Mouse (Mus musculus): ENCODE data around the gene Unc45b. TPM values are rescaled to one million over a fixed set of nuclear protein-coding genes. Genes with fewer than 3 reads are reported as not detected.

Unc45b gene
- polyA plus RNA-seq, 1 experiment from 2014 or later: 1.8 TPM

DNA sequence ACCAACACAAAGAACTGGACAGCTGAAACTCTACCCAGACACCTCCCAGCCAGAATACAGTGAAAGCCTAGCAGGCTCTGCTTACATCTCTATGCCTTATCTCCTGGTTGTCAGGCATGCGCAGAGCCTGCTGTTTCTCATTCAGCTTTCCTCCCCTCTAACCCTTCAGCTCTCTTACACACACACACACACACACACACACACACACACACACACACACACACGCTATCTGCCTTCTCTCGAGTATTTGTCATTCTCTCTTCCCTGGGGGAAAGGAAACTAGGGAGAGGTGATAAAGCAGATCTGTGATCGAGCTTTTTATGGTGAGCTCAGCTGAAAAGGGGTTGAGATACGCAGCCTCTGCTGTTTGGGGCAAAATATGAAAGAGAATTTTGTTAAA lies 35.4 kb upstream of the Unc45b start:
- H3K36me3 ChIP-seq: 0 out of 2 replicates have a peak, but pooled peaks cover 2% of the 10 kb centered on the region
- no peak overlapping the region for H3K4me2 ChIP-seq (replicated peaks)
- H3K9me3 ChIP-seq: no peaks in the 10 kb centered on the region
- no peaks in the 10 kb centered on the region for H3K4me1 ChIP-seq (replicated peaks)
- WGBS: 50% methylated on average over 5 of the region's 5 CpGs
- H3K27ac ChIP-seq: no peak overlapping the region
- no peaks in the 10 kb centered on the region for H3K27me3 ChIP-seq (replicated peaks)
- no peak overlapping the region for H3K4me3 ChIP-seq (replicated peaks)
- no peak for ATAC-seq
- H3K9ac ChIP-seq: no peak overlapping the region

- 0 out of 2 replicates have a peak, but pooled peaks cover 2% of the 10 kb centered on the region for H3K36me3 ChIP-seq
- H3K4me1 ChIP-seq (replicated peaks): no peaks in the 10 kb centered on the region
- no peaks in the 10 kb centered on the region for H3K9me3 ChIP-seq
- WGBS: 92% methylated on average over 5 of the region's 5 CpGs
- no peak overlapping the region for H3K9ac ChIP-seq
- H3K27me3 ChIP-seq (replicated peaks): no peaks in the 10 kb centered on the region
- no peak overlapping the region for H3K27ac ChIP-seq
- no peak for ATAC-seq
- no peak overlapping the region for H3K4me2 ChIP-seq (replicated peaks)
- H3K4me3 ChIP-seq (replicated peaks): no peak overlapping the region
Measured at GRCm38 (mm10) chr11:82875631-82876030, 34.7 kb upstream of the Unc45b start.

DNA sequence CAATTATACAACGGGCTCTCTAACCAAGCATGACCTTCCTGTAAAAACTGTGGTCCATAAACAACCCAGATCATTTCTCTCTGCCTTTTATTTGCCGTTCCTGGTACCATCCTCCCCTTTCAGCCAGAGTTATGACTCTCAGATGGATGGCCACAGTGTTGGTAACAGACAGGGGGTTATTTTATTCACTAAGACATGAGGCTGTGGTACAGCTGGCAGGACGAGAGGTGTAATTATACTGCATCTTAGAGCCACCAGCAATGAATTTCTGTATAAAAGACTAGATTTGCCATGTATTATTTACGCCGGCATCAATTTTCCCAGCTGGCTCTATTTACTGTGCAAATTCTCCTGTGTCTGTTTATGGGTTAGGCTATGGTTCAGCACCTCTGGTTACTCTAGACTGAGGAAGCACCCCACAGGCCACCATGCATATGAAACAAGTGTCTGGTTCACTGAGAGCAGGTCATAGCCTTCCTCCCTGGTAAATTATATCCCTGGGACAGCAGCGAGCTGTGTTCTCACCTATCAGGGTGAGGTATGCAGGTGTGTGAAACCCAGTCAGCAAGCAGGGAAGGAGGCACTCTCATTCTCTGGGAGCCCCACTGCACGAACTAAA lies 32.5 kb upstream of the Unc45b start:
- 89% methylated on average over 7 of the region's 7 CpGs for WGBS

GRCm38 (mm10) chr11:82883180-82883579 lies 27.2 kb upstream of the Unc45b start:
- Histone ChIP-seq H3K4me3 (replicated peaks) (no peak overlapping the region), H3K27me3 (replicated peaks) (no peaks in the 10 kb centered on the region), H3K4me1 (replicated peaks) (peaks cover under 1% of the 10 kb centered on the region), H3K9ac (no peak overlapping the region), H3K36me3 (0 out of 2 replicates have a peak, but pooled peaks cover 2% of the 10 kb centered on the region), H3K4me2 (replicated peaks) (no peak overlapping the region), H3K9me3 (no peaks in the 10 kb centered on the region), H3K27ac (no peak overlapping the region)
- 69% methylated on average over 8 of the region's 8 CpGs for WGBS
- ATAC-seq: no peak

More for the DNA sequence above, 32.5 kb upstream of the Unc45b start:
- H3K9me3 ChIP-seq: no peaks in the 10 kb centered on the region
- no peak overlapping the region for H3K9ac ChIP-seq
- H3K27me3 ChIP-seq (replicated peaks): no peaks in the 10 kb centered on the region
- ATAC-seq: no peak
- H3K4me3 ChIP-seq (replicated peaks): no peak overlapping the region
- H3K4me2 ChIP-seq (replicated peaks): no peak overlapping the region
- no peaks in the 10 kb centered on the region for H3K4me1 ChIP-seq (replicated peaks)
- 0 out of 2 replicates have a peak, but pooled peaks cover 2% of the 10 kb centered on the region for H3K36me3 ChIP-seq
- H3K27ac ChIP-seq: no peak overlapping the region

GRCm38 (mm10) chr11:82886559-82886958 lies 23.8 kb upstream of the Unc45b start:
- no peaks in the 10 kb centered on the region for H3K27me3 ChIP-seq (replicated peaks)
- H3K4me2 ChIP-seq (replicated peaks): no peak overlapping the region
- whole genome bisulfite sequencing: 81% methylated on average over 3 of the region's 3 CpGs
- no peaks in the 10 kb centered on the region for H3K9me3 ChIP-seq
- no peak overlapping the region for H3K4me3 ChIP-seq (replicated peaks)
- no peak for ATAC-seq
- no peaks in the 10 kb centered on the region for H3K36me3 ChIP-seq
- H3K4me1 ChIP-seq (replicated peaks): peaks cover 15% of the 10 kb centered on the region
- no peak overlapping the region for H3K27ac ChIP-seq
- no peak overlapping the region for H3K9ac ChIP-seq

DNA sequence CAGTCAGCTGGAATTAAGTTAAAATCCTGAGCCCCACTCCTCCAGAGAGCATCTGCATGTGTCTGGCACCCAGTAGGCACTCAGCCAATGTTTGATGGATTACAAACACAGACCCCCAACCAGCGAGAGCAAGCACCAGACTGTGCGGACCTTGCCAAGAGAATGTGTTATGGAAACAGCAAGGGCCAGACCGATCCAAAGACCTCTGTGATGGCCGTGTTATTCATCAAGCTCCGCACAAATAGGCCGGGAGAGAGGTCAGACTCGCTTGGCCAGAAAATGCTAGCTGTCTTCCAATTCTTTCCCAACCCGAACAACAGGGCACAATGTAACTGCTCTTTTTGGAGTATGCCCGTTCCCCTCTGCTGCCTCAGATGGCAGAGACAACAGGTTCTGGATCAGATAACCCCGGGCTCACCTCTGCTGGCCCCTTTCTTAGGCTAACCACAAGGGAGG lies 21.8 kb upstream of the Unc45b start:
- ATAC-seq: no peak
- no peaks in the 10 kb centered on the region for H3K9me3 ChIP-seq
- H3K4me1 ChIP-seq (replicated peaks): peaks cover 15% of the 10 kb centered on the region
- H3K4me2 ChIP-seq (replicated peaks): peak overlapping the region; percentile 91
- H3K27me3 ChIP-seq (replicated peaks): 0 out of 2 replicates have a peak, but pooled peaks cover 2% of the 10 kb centered on the region
- no peaks in the 10 kb centered on the region for H3K36me3 ChIP-seq
- no peak overlapping the region for H3K4me3 ChIP-seq (replicated peaks)
- H3K9ac ChIP-seq: peak overlapping the region; percentile 20; the same call in 1 of the 2 replicates
- WGBS: 43% methylated on average over 10 of the region's 10 CpGs
- peak overlapping the region; percentile 27; the same call in 1 of the 2 replicates for H3K27ac ChIP-seq

DNA sequence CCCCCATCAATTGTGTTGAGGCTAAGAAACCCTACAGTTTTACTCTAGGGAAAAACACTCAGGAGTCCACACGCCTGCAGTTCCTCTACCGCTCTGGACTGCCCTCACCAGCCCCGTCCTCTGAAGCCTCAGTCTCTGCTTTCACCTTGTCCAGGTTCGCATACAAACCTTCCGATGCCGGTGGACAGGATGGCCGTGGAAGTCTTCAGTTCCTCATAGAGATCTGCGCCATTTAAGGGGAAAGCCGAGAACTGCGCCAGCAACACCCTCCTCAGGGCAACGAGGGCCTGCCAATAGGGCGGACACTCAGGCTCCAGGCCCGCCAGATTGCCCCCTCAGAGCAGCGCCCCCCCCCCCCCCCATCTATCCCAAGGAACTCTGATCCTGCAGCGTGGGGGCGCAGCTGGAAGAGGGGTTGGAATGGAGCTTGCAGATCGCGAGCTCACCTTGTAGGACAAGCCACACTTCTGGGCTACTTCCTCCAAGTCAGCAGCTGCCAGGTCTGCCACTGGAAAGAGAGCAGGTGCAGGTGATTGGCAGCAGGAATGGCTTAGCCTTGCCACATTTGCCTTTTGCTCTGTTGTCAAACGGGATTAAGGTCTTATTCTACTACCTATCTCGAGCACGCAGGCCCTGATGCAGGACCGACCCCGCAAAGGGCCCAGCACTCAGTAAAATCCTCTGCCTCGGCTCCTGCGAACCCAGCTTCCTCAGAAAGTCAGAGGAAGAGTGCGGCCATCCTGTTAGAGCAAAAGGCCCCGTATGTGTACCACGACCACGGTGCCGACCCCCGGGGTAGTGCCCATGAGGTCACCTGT lies 20.6 kb upstream of the Unc45b start:
- H3K4me3 ChIP-seq (replicated peaks): peak overlapping the region; percentile 52
- WGBS: 8% methylated on average over 31 of the region's 31 CpGs
- no peaks in the 10 kb centered on the region for H3K9me3 ChIP-seq
- H3K4me1 ChIP-seq (replicated peaks): peaks cover 15% of the 10 kb centered on the region
- peak overlapping the region; percentile 68 for H3K27ac ChIP-seq
- H3K9ac ChIP-seq: peak overlapping the region; percentile 62
- peak; percentile 73 for ATAC-seq
- 0 out of 2 replicates have a peak, but pooled peaks cover 2% of the 10 kb centered on the region for H3K27me3 ChIP-seq (replicated peaks)
- H3K4me2 ChIP-seq (replicated peaks): peak overlapping the region; percentile 91
- no peaks in the 10 kb centered on the region for H3K36me3 ChIP-seq

DNA sequence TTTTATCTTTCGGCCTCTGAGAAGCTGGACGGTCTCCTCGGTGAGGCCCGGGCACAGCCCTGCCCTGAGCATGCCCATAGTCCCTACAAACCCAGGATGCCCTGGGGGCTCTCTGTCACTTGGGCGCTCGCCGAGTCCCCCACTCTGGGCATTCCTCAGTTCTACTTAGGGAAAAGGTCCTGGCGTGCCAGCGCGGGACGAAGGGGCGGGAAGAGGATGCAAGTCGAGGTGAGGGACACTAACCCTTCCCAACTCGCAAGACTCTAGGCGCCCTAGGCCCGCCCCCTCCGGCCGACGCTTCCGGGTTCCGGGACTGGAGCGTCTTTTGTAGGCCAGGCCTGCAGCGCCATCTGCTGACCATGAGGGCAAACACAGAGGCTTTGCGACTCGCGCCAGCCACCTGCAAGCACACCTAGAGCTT lies 20.0 kb upstream of the Unc45b start, which contains the start of gene Rad51d:
Rad51d (minus strand) TSS at position 273 of the 421 bp plus-strand sequence.
- no peaks in the 10 kb centered on the region for H3K9me3 ChIP-seq
- H3K36me3 ChIP-seq: no peaks in the 10 kb centered on the region
- 0 out of 2 replicates have a peak, but pooled peaks cover 2% of the 10 kb centered on the region for H3K27me3 ChIP-seq (replicated peaks)
- H3K4me3 ChIP-seq (replicated peaks): peak within 1 kb of the TSS; percentile 52
- peaks cover 15% of the 10 kb centered on the region for H3K4me1 ChIP-seq (replicated peaks)
- WGBS: under 1% methylated on average over 26 of the region's 26 CpGs
- ATAC-seq: peak; percentile 96
- peak within 1 kb of the TSS; percentile 91 for H3K4me2 ChIP-seq (replicated peaks)
- peak within 1 kb of the TSS; percentile 68 for H3K27ac ChIP-seq
- peak within 1 kb of the TSS; percentile 62 for H3K9ac ChIP-seq

DNA sequence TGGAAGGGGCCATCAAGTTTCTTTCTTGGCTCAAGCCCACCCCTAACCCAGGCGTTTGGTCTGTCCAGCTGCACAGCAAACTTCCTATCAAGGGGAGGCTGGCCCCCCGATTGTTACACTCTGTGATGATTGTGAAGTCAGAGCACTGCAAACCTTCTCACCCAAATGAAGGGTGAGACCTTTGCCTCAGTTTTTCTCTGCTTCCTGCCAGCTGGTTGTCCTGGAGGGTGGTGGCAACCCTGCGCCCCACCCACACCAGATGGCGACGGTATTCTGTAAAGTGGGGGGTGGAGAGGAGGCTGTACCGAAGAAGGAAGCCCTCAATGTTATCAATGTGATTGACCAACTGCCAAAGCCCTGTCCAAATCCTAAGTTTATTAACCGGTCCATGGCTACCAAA lies 18.4 kb upstream of the Unc45b start, which contains the start of gene Fndc8:
Fndc8 (plus strand) TSS at position 189 of the 400 bp plus-strand sequence.
- 47% methylated on average over 7 of the region's 7 CpGs for WGBS
- H3K4me2 ChIP-seq (replicated peaks): no peak within 1 kb of the TSS
- H3K9ac ChIP-seq: no peak within 1 kb of the TSS

DNA sequence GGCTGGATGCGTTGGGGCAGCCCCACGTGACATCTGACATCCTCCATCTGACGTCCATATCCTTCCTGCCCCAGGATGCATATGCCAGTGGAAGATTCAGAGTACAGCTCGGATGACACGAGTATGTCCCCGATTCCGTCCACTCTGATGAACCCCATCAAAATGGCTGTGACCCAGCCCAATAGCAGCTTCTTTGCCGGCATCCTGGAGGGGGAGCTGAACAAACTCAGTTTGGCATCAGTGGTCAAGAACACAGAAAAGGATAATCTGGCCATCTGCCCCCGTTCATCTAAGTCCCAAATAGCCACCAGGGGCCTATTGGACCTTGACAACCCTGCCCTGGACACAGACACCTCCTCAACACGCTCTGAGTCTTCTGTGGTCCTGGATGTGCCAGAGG lies 12.9 kb upstream of the Unc45b start:
- Histone ChIP-seq H3K4me3 (replicated peaks) (no peak overlapping the region), H3K27me3 (replicated peaks) (no peaks in the 10 kb centered on the region), H3K9me3 (no peaks in the 10 kb centered on the region), H3K9ac (no peak overlapping the region), H3K4me2 (replicated peaks) (no peak overlapping the region), H3K36me3 (peaks cover 8% of the 10 kb centered on the region), H3K27ac (no peak overlapping the region), H3K4me1 (replicated peaks) (no peaks in the 10 kb centered on the region)
- ATAC-seq: no peak
- WGBS: 88% methylated on average over 10 of the region's 10 CpGs

More for the DNA sequence above, 18.4 kb upstream of the Unc45b start, which contains the start of gene Fndc8:
- 0 out of 2 replicates have a peak, but pooled peaks cover 2% of the 10 kb centered on the region for H3K27me3 ChIP-seq (replicated peaks)
- no peaks in the 10 kb centered on the region for H3K36me3 ChIP-seq
- no peaks in the 10 kb centered on the region for H3K9me3 ChIP-seq
- no peak within 1 kb of the TSS for H3K27ac ChIP-seq
- H3K4me3 ChIP-seq (replicated peaks): no peak within 1 kb of the TSS
- ATAC-seq: no peak
- H3K4me1 ChIP-seq (replicated peaks): peaks cover 15% of the 10 kb centered on the region

- H3K27me3 ChIP-seq (replicated peaks): no peaks in the 10 kb centered on the region
- no peak overlapping the region for H3K4me2 ChIP-seq (replicated peaks)
- no peak overlapping the region for H3K4me3 ChIP-seq (replicated peaks)
- H3K27ac ChIP-seq: no peak overlapping the region
- H3K36me3 ChIP-seq: peaks cover 29% of the 10 kb centered on the region
- no peaks in the 10 kb centered on the region for H3K4me1 ChIP-seq (replicated peaks)
- no peak for ATAC-seq
- no peaks in the 10 kb centered on the region for H3K9me3 ChIP-seq
- no peak overlapping the region for H3K9ac ChIP-seq
- WGBS: 91% methylated on average over 5 of the region's 5 CpGs
Measured at GRCm38 (mm10) chr11:82899720-82900119, 10.6 kb upstream of the Unc45b start.

DNA sequence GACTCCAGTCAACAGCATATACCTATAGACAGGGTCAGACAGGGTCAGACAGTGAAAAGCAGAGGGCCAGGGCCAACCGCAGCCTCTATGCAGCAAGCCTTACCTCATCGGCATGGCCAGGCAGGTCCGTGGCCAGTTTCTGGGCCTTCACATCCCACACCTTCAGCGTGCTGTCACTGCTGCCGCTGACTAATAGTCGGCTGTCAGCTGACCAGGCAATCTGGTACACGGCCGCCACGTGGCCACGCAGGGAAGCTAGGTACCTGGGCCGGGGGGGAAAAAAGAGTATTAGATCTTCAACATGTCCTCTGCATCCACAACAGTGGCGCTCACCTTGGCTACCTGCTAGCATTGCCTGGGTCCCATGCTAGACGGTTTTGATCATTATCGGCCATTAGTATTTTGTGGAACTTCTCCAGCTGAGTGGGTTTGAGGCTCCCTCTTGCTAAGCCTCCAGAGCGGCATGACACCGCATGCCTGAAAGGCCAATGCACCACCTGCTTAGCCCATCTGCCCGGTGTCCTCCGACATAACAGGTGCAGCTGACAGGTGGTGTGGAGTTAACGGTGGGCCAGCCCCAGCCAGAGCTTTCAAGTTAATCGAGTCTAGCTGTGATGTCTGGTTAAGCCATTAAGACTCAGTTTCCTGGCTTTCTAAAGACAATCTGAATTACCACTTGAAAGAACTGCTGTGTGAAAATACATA lies 8.6 kb upstream of the Unc45b start:
- Histone ChIP-seq H3K9ac (no peak overlapping the region), H3K4me3 (replicated peaks) (no peak overlapping the region), H3K4me2 (replicated peaks) (no peak overlapping the region), H3K4me1 (replicated peaks) (0 out of 2 replicates have a peak, but pooled peaks cover 2% of the 10 kb centered on the region), H3K27ac (no peak overlapping the region), H3K27me3 (replicated peaks) (no peaks in the 10 kb centered on the region), H3K9me3 (no peaks in the 10 kb centered on the region), H3K36me3 (peaks cover 37% of the 10 kb centered on the region)
- no peak for ATAC-seq
- WGBS: 93% methylated on average over 20 of the region's 20 CpGs
